Mouse (Mus musculus) neural tube, embryonic 11.5 days (tissue): ENCODE measurements around the gene Mon1a. TPM values are rescaled to one million over a fixed set of nuclear protein-coding genes. Genes with fewer than 3 reads are reported as not detected.

Experiments used
- ATAC-seq: fragments of 200-750 bp; cut with Nextera tagmentation; 2 replicates; pipeline ENCODE4 v1.8.0; 2017; ENCODE audit warnings: moderate number of reproducible peaks, mild to moderate bottlenecking, moderate TSS enrichment, moderate library complexity; ENCODE audit not compliant: insufficient read depth, low FRiP score, low TSS enrichment
- DNase-seq: peaks from one replicate; pipeline ENCODE4 v3.0.0-alpha.2; 2015; ENCODE audit warnings: low spot score
- H3K27ac ChIP-seq: fragments of 300-500 bp; sonication (generic); 2 replicates; pipeline ENCODE4 v1.5.1; 2014; ENCODE audit warnings: low read depth, mild to moderate bottlenecking, low read length
- H3K27me3 ChIP-seq: fragments of 300-500 bp; sonication (generic); 2 replicates; pipeline ENCODE4 v1.6.1; 2014; ENCODE audit warnings: mild to moderate bottlenecking, low read length, mixed read lengths; ENCODE audit not compliant: control insufficient read depth, insufficient read depth
- H3K36me3 ChIP-seq: fragments of 300-500 bp; sonication (generic); 2 replicates; pipeline ENCODE4 v1.6.1; 2014; ENCODE audit warnings: mild to moderate bottlenecking, low read length, moderate library complexity, mixed read lengths; ENCODE audit not compliant: control insufficient read depth, insufficient read depth
- H3K4me1 ChIP-seq: fragments of 300-500 bp; sonication (generic); 2 replicates; pipeline ENCODE4 v1.6.1; 2014; ENCODE audit warnings: low read length, mixed read lengths; ENCODE audit not compliant: control insufficient read depth, insufficient read depth
- H3K4me2 ChIP-seq: fragments of 300-500 bp; sonication (generic); 2 replicates; pipeline ENCODE4 v1.6.1; 2014; ENCODE audit warnings: low read depth, mild to moderate bottlenecking, moderate library complexity
- H3K4me3 ChIP-seq: fragments of 300-500 bp; sonication (generic); 2 replicates; pipeline ENCODE4 v1.5.1; 2014; ENCODE audit warnings: low read depth, low read length
- H3K9ac ChIP-seq: fragments of 300-500 bp; sonication (generic); 2 replicates; pipeline ENCODE4 v1.6.1; 2014; ENCODE audit warnings: mild to moderate bottlenecking, low read length
- H3K9me3 ChIP-seq: fragments of 300-500 bp; sonication (generic); 2 replicates; pipeline ENCODE4 v1.6.1; 2016; ENCODE audit warnings: low read length; ENCODE audit not compliant: control insufficient read depth
- WGBS: fragments of 180-500 bp; shearing (Covaris S2); extraction: QIAGEN DNeasy Blood & Tissue Kit; methylation state at CpG from one replicate; pipeline ENCODE4 v1.1.7; 2014; 5-methylcytosine and 5-hydroxymethylcytosine counted together
- polyA plus RNA-seq: library from polyadenylated mRNA; unstranded; fragments of >200 nt; fragmentation: Nextera tagmentation; extraction: Ambion mirVana; gene quantifications from 2 replicates; pipeline ENCODE4 v1.2.1, GENCODE M21; 2014

Gene Mon1a
- 16.3 and 19.2 TPM in 2 replicates for polyA plus RNA-seq

- Histone ChIP-seq H3K4me3 (peak within 1 kb of the TSS; percentile 66), H3K9me3 (no peaks in the 10 kb centered on the region), H3K9ac (peak within 1 kb of the TSS; percentile 52), H3K36me3 (no peaks in the 10 kb centered on the region), H3K27ac (no peak within 1 kb of the TSS), H3K27me3 (0 out of 2 replicates have a peak, but pooled peaks cover 3% of the 10 kb centered on the region), H3K4me2 (peak within 1 kb of the TSS; percentile 64), H3K4me1 (peaks cover 4% of the 10 kb centered on the region; the same call in 1 of the 2 replicates)
- DNase-seq = peak; percentile 86
- ATAC-seq = peak; percentile 89
- WGBS = under 1% methylated on average over 28 of the region's 28 CpGs
Observed at GRCm38 (mm10) chr9:107887804-107888266, at the start of gene Mon1a. Gene Mon1a (plus strand): TSS chr9:107888151.

DNA sequence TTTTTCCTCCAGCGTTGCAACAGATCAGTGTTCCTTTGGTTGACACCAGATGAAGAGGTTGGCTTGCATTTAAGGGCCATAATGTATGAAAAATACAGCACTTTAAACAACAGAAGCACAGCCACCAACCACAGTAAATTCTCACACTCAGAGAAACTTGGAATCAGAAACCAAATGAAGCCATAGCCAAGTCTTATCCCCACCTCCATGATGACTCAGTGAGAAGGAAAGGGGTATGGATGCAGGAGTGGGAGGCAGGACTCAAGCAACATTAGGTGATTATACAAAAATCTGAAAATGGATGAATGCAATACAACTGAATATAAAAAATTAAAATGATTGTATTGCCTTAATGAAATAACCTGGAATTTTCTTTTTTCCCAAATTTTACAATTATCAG is 49.1 kb upstream of the Mon1a start:
- Histone ChIP-seq H3K4me3 (no peak overlapping the region), H3K27ac (no peak overlapping the region), H3K36me3 (0 out of 2 replicates have a peak, but pooled peaks cover 2% of the 10 kb centered on the region), H3K9ac (no peak overlapping the region), H3K4me1 (no peaks in the 10 kb centered on the region), H3K4me2 (no peak overlapping the region), H3K27me3 (no peaks in the 10 kb centered on the region), H3K9me3 (no peaks in the 10 kb centered on the region)
- WGBS = 98% methylated on average over 1 of the region's 1 CpGs
- DNase-seq (no peak), ATAC-seq (no peak)

GRCm38 (mm10) chr9:107842709-107843108 is 45.2 kb upstream of the Mon1a start:
- H3K4me1 ChIP-seq = no peaks in the 10 kb centered on the region
- H3K4me3 ChIP-seq = no peak overlapping the region
- 0 out of 2 replicates have a peak, but pooled peaks cover 2% of the 10 kb centered on the region for H3K36me3 ChIP-seq
- ATAC-seq (no peak), DNase-seq (no peak)
- no peak overlapping the region for H3K27ac ChIP-seq
- 93% methylated on average over 2 of the region's 2 CpGs for WGBS
- no peak overlapping the region for H3K9ac ChIP-seq
- H3K4me2 ChIP-seq = no peak overlapping the region
- H3K9me3 ChIP-seq = no peaks in the 10 kb centered on the region
- no peaks in the 10 kb centered on the region for H3K27me3 ChIP-seq

DNA sequence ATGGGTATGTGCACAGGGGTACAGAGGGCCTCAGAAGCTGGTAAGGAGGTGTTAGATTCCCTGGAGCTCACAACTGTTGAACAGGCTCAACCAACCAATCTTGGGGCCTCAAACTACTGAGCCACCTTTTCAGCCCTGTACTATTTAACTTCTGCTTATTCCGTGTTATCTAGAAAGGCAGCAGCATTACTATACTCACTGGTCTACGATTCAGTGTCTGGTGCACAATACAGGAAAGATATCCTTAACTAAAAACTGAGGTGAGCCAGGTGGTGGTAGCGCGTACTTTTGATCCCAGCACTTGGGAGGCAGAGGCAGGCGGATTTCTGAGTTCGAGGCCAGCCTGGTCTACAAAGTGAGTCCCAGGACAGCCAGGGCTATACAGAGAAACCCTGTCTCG is 39.0 kb upstream of the Mon1a start:
- Histone ChIP-seq H3K36me3 (peaks cover 2% of the 10 kb centered on the region; the same call in 1 of the 2 replicates), H3K9ac (no peak overlapping the region)
- 96% methylated on average over 7 of the region's 7 CpGs for WGBS

DNA sequence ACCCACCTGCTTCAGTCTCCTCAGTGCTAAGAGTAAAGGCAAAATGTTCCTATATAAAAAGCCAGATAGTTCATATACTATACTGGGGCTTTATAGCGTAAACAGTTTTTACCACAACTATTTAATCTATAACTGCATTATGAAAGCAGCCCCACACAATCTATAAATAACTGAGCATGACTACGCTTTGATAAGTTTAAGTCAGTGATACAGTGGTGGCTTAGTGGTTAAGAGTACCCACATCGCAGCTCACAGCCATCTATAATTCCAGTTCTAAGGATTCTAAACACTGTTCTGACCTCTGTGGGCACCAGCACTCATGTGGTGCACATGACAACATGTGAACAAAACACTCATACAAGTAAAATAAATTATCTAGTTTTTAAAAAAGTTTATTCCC is 29.6 kb upstream of the Mon1a start:
- no peak overlapping the region for H3K9ac ChIP-seq
- no peaks in the 10 kb centered on the region for H3K9me3 ChIP-seq
- H3K4me2 ChIP-seq = no peak overlapping the region
- no peak overlapping the region for H3K4me3 ChIP-seq
- no peaks in the 10 kb centered on the region for H3K4me1 ChIP-seq
- no peak for DNase-seq
- H3K27me3 ChIP-seq = no peaks in the 10 kb centered on the region
- no peak for ATAC-seq
- WGBS = 96% methylated on average over 3 of the region's 3 CpGs
- H3K27ac ChIP-seq = no peak overlapping the region
- peaks cover 2% of the 10 kb centered on the region for H3K36me3 ChIP-seq

More for the DNA sequence above, 39.0 kb upstream of the Mon1a start:
- Histone ChIP-seq H3K27ac (no peak overlapping the region), H3K4me2 (no peak overlapping the region), H3K27me3 (no peaks in the 10 kb centered on the region), H3K4me1 (no peaks in the 10 kb centered on the region), H3K9me3 (no peaks in the 10 kb centered on the region), H3K4me3 (no peak overlapping the region)
- DNase-seq = no peak
- ATAC-seq = no peak

DNA sequence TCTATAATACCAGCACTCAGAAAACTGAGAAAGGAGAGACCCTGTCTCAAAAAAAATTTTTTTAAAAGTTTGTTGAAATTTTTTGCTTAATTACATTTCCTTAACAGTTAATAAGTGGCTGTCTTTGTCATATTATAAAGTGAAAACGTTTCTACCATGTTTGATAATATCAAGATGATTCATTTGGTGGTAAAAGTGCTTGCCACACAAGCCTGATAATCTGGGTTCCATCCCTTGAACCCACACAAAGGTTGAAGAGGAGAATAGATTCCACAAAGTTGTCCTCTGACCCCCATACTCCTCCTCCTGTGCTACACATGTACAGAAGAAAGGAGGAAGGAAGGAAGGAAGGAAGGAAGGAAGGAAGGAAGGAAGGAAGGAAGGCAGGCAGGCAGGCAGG is 23.5 kb upstream of the Mon1a start:
- Histone ChIP-seq H3K4me3 (no peak overlapping the region), H3K4me1 (no peaks in the 10 kb centered on the region), H3K27me3 (no peaks in the 10 kb centered on the region), H3K27ac (no peak overlapping the region), H3K9ac (no peak overlapping the region), H3K36me3 (no peaks in the 10 kb centered on the region; the same call in 1 of the 2 replicates), H3K9me3 (no peaks in the 10 kb centered on the region), H3K4me2 (no peak overlapping the region)
- ATAC-seq (no peak), DNase-seq (no peak)
- 82% methylated on average over 1 of the region's 1 CpGs for WGBS

DNA sequence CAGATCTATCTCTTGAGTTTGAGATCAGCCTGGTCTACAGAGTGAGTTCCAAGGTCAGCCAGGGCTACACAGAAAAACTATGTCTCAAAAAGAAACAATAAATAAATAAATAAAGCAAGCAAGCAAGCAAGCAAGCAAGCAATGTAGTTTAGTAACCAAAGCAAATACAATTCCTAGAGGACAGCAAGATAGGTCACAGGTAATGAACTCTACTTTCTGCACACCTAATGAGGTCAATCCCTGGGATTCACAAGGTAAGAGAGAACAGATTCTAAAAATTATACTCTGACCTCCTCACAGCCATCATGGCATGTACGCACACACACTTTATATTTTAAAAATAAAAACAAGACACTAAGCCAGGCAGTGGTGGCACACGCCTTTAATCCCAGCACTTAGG is 21.9 kb upstream of the Mon1a start:
- no peak for DNase-seq
- no peaks in the 10 kb centered on the region; the same call in 1 of the 2 replicates for H3K36me3 ChIP-seq
- no peak for ATAC-seq
- no peaks in the 10 kb centered on the region for H3K9me3 ChIP-seq
- no peaks in the 10 kb centered on the region for H3K4me1 ChIP-seq
- no peak overlapping the region for H3K9ac ChIP-seq
- no peak overlapping the region for H3K27ac ChIP-seq
- H3K4me2 ChIP-seq = no peak overlapping the region
- no peaks in the 10 kb centered on the region for H3K27me3 ChIP-seq
- 95% methylated on average over 2 of the region's 2 CpGs for WGBS
- H3K4me3 ChIP-seq = no peak overlapping the region

DNA sequence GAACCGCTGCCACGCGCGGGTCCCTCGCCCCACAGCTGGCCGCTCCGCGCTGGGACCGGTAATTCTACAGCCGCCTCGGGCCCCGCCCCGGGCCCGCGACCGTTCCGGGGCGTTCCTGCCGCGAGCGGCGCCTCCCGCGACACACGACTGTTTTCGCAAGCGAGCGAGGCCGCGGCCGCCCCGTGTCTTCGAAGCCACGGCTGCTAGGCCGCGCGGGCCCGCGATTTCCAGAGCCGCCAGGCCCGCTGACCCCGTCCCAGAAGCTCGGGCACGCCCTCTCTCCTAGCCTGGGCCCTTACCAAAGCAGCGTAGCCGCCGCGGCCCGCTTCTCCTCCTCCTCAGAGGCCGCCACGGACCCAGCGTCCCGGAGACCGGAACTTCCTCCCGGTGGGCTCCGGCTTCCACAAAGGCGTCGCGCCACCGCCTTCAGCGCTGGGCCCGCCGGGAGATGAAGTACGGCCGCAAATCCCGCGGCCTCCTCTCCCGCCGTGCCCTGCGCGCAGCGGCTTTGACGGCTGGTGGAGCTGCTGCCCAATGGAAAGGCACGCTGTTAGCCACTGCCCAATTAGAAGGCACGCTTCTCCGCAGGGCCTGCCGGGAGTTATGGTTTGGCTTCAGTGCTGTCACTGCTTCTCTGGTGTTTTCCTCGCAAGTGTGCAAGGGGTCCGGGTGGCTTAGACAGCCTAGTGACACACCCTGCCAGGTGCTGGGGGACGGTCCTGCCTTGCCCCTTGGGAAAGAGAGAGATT is 15.4 kb upstream of the Mon1a start:
- peak; percentile 99 for ATAC-seq
- DNase-seq = peak; percentile 98
- Histone ChIP-seq H3K4me1 (peaks cover 6% of the 10 kb centered on the region), H3K4me2 (peak overlapping the region; percentile 86), H3K27ac (peak overlapping the region; percentile 84), H3K9me3 (no peaks in the 10 kb centered on the region), H3K4me3 (peak overlapping the region; percentile 91), H3K9ac (peak overlapping the region; percentile 93), H3K27me3 (no peaks in the 10 kb centered on the region), H3K36me3 (no peaks in the 10 kb centered on the region; the same call in 1 of the 2 replicates)
- WGBS = under 1% methylated on average over 73 of the region's 80 CpGs

- Histone ChIP-seq H3K4me1 (peaks cover 6% of the 10 kb centered on the region), H3K9me3 (no peaks in the 10 kb centered on the region), H3K36me3 (no peaks in the 10 kb centered on the region; the same call in 1 of the 2 replicates), H3K9ac (peak within 1 kb of the TSS; percentile 93), H3K27ac (peak within 1 kb of the TSS; percentile 84), H3K4me3 (peak within 1 kb of the TSS; percentile 91), H3K4me2 (peak within 1 kb of the TSS; percentile 86), H3K27me3 (no peaks in the 10 kb centered on the region)
- DNase-seq = no peak
- ATAC-seq = no peak
- WGBS = 9% methylated on average over 14 of the region's 14 CpGs
Observed at GRCm38 (mm10) chr9:107873137-107873536, 14.8 kb upstream of the Mon1a start, which contains the start of gene Rbm6. Gene Rbm6 (minus strand): TSS chr9:107873237.
